Mouse (Mus musculus): Measurements from ENCODE around the gene Vwa5b2.

The Vwa5b2 gene

DNA sequence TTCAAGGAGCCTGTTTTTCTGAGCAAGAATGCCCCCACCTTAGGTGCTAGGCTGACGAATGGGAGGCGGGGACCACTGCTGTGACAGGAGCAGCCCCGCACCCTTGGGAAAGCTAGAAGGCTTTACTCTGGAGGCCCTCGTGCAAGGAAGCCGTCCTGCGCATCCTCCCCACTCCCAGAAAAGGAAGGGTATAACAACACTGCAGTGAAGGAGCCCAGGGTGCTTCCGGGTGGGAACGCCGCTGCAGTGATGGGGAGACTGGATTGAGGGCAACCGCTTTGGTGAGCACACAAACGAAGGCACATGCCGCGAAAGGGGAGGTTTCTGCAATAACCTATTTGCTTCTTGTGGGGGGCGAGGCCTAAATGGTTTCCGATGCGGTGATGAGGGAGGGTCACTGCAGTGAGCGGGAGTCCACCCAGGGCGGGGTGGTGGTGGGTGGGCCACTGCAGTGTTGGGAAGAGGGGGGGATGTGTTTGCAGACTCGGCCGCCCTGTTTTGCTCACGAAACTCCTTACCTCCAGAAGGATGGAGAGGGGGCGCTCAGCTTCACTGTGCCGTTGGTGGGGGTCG lies at the start of gene Vwa5b2:
Gene Vwa5b2, plus strand, starts transcription at position 106 of the 573 bp plus-strand sequence.
- in situ Hi-C loops (cut with MboI; ENCODE audit: low pct_unique_long_range_greater_than_20kb in 1 of 2, low sequenced_read_pairs in 2 of 2, unreplicated experiment in 1 of 2), result no loop called here

DNA sequence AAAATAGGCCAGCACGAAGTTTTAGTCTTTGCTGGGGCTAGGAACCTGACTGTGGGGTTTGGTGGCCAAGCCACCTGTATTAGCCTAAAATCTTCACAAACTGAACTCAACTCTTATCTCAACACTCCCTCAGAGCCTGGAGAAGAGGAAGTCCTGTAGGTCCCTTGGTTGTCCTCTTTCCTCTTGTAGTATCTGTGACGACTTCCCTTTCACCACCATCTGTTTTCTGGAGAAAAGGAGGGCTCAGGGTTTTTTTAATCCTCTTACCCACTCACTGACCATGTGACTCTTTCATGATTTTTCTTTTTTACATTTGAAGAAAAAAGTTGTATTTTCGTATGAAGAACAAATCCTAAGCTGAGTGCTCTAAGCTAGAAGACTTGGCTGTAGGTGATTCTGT lies 49.6 kb upstream of the Vwa5b2 start:
- in situ Hi-C loops (cut with MboI; ENCODE audit: low pct_unique_long_range_greater_than_20kb in 1 of 2, low sequenced_read_pairs in 2 of 2, unreplicated experiment in 1 of 2), result loop anchor here in 1 of 2 experiments (10.0 kb wide), 1 partner anchor 145 kb away; no protein-coding TSS in a partner anchor

DNA sequence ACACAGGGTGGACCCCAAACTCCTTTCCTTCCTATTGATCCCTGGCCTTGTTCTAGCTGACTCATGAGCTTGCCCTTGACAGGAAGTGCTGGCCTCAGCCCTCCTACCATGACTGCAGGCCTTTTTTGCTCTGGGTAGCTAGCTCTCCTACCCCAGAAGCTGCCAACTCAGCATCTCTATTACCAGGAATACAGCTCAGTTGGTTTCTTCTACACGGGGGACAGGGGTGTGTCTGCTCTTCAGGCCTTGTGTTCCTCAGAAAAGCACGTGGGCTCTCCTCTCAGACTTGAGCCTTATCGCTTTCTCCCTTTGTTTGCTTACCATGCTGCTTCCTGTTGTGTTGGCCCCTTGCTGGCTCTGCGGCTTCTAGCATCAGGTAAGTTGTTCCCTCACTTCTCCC lies 48.8 kb upstream of the Vwa5b2 start:
- in situ Hi-C loops (cut with MboI; ENCODE audit: low pct_unique_long_range_greater_than_20kb in 1 of 2, low sequenced_read_pairs in 2 of 2, unreplicated experiment in 1 of 2), result loop anchor here in 1 of 2 experiments (10.0 kb wide), 1 partner anchor 144 kb away; no protein-coding TSS in a partner anchor

DNA sequence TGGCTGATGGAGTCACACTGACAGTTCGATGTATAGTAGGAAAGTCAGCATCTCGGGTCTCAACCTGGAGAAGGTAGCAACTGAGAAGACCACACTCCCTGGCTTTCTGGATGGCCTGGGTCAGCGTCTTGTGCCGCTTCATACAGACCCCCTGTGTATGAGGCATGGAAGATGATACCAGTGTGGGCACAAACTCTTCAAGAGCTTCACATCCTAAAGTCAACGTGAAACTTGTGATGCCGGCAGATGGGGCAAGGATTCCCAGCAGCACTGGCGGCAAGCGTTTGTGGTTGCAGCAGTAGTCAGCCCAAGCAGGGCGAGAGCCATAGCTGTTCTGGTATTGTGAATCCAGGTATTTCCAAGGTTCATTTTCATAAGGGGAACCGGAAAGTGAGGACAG lies 43.6 kb upstream of the Vwa5b2 start:
- in situ Hi-C loops (cut with MboI; ENCODE audit: low pct_unique_long_range_greater_than_20kb in 1 of 2, low sequenced_read_pairs in 2 of 2, unreplicated experiment in 1 of 2), result loop anchor here in 1 of 2 experiments (10.0 kb wide), 1 partner anchor 139 kb away; no protein-coding TSS in a partner anchor

DNA sequence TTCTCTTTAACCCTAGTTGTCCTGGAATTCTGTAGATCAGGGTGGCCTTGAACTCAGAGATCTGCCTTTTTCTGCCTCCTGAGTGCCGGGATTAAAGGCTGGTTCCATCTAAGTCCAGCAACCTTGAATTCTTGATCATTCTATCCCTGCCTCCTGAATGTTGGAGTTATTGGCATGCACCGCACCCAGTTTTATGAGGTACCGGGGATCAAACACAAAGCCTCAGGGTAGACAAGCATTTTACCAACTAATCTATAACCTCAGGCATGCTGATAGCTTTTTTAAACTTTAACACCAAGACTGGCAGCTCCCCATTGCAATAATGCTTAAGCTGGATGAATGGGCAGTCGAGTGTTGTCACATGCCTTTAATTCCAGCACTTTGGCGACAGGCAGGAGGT lies 41.8 kb upstream of the Vwa5b2 start:
- in situ Hi-C loops (cut with MboI; ENCODE audit: low pct_unique_long_range_greater_than_20kb in 1 of 2, low sequenced_read_pairs in 2 of 2, unreplicated experiment in 1 of 2), result loop anchor here in 1 of 2 experiments (10.0 kb wide), 1 partner anchor 137 kb away; no protein-coding TSS in a partner anchor

DNA sequence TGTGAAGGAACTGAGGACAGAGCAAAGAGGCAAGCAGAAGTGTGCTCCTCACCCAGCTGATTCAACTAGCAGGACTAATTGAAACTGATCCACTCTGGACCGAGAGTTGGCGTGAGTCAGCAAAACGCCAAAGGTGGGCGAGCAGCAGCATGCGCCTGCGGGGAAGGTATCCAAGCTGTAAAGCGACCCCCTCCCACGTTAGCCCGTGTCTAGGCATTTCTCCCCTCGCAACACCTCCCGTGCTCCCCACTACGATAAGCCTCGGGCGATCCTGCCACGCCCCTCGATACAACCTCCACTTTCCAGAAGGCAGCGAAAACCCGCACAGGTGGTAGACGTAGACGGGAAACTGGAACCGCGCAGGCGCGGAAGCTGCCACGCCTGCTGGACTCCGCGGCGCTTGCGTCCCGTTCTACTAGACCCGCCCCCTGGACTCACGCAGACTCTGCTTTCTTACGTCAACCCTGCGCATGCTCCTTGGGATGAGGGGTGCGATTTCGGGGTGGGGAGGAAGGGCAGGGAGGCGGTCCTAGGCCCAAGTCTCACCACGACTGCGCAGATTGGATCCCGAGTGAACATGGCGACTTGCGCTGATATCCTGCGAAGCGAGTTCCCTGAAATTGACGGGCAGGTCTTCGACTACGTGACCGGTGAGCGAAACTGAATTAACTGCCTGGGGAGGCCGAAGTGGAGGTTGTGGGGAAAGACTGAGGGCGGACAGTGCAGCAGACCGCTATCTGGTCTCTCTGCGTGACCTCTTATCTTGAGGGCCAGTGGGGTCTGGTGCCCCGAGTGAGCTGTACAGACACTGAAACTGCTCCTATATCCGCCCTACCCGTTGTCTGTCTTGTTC lies 40.9 kb upstream of the Vwa5b2 start, which contains the start of gene Abcf3:
Gene Abcf3, plus strand, starts transcription at position 482 of the 853 bp plus-strand sequence.
- in situ Hi-C loops (cut with MboI; ENCODE audit: low pct_unique_long_range_greater_than_20kb in 1 of 2, low sequenced_read_pairs in 2 of 2, unreplicated experiment in 1 of 2), result loop anchor here in 1 of 2 experiments (10.0 kb wide), 1 partner anchor 136 kb away; no protein-coding TSS in a partner anchor

DNA sequence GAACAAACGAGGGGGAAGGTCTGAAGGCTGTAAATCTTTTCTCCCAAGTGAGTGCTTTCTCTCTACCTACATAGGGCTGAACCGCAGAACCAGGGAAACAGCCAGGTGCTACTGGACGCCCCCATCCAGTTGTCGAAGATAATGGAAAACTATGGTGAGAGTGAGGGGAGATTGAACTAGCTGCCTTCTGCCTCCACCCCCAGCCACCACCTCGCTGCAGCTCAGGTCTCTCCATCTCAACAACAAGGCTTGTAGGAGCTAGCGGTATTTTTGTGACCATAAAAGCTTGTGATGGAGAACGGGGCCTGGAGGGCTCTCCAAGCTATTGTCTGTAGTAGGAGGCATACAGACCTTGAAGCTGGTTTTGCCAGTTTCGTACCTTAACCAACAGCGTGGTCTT lies 40.1 kb upstream of the Vwa5b2 start:
- in situ Hi-C loops (cut with MboI; ENCODE audit: low pct_unique_long_range_greater_than_20kb in 1 of 2, low sequenced_read_pairs in 2 of 2, unreplicated experiment in 1 of 2), result loop anchor here in 1 of 2 experiments (10.0 kb wide), 1 partner anchor 136 kb away; no protein-coding TSS in a partner anchor

DNA sequence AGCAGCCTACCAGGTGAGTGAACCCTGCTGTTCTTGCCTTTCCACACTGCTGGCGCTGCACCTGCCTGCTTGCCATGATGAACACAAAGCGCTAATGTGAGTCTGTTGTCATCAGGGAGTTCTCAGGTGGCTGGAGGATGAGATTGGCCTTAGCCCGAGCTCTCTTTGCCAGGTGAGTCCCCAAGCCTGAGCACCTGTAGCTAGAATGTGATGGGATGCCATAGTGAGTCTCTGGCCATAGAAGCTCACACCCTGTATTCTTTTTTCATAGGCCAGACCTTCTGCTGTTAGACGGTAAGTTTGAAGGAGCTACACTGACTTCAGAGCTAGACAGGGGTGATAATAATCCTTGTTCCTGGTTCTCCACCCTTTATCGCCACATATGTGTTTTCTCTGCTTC lies 37.6 kb upstream of the Vwa5b2 start:
- in situ Hi-C loops (cut with MboI; ENCODE audit: low pct_unique_long_range_greater_than_20kb in 1 of 2, low sequenced_read_pairs in 2 of 2, unreplicated experiment in 1 of 2), result no loop called here

DNA sequence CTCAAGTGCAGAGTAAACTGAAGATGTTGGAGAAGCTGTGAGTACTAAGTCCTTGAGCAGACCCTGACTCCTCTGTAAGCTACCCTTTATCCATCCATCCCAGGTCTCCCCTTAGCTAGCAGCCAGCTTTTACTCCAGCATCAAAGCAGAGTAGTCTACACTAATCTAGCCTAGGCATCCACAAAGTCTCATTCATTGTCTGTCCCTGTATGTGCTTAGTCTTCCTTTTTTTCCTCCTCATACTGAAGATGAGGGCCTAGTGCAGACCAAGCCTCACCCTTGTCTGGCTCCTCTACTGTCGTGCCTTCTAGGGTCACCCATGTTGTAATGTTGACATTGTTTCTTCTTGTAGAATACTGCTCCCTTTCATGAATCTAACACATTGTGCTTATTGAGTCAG lies 36.7 kb upstream of the Vwa5b2 start:
- in situ Hi-C loops (cut with MboI; ENCODE audit: low pct_unique_long_range_greater_than_20kb in 1 of 2, low sequenced_read_pairs in 2 of 2, unreplicated experiment in 1 of 2), result no loop called here

DNA sequence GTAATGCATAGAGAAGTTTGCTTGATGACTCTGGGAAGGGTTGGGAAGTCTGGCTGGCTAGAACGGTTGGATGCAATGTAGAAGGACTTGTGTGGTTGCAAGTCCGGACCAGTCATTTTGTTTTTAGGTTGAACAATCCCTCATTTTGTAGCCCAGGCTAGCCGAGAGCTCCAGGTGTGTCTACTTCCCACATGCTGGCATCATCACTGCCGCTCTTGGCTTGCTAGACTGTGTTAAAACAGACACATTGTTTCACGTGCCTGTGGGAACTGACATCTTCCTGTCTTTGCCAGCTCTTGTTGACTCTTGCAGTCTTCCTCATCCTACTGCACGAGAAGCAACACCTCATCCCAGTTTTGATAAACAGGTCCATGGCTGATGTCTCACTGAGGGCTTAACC lies 34.3 kb upstream of the Vwa5b2 start:
- in situ Hi-C loops (cut with MboI; ENCODE audit: low pct_unique_long_range_greater_than_20kb in 1 of 2, low sequenced_read_pairs in 2 of 2, unreplicated experiment in 1 of 2), result no loop called here

DNA sequence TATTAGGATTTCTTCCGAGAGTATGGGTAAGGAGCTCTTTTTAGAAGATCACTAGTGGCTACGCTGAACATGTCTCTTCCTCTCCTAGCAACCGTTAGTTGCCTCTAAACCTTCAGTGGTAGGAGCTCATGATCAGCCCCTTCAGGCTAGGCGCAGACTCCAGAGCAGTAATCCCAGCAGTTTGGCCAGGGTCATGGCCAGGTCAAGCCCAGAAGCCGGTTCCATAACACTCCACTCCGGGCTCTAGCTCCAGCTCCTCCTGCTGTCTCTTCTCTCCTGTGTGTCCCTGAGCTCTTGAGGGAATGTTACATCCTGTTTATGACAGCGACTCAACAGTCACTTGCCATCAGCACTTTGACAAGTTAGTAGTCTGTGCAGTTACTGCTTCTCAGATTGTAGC lies 31.9 kb upstream of the Vwa5b2 start:
- in situ Hi-C loops (cut with MboI; ENCODE audit: low pct_unique_long_range_greater_than_20kb in 1 of 2, low sequenced_read_pairs in 2 of 2, unreplicated experiment in 1 of 2), result no loop called here

DNA sequence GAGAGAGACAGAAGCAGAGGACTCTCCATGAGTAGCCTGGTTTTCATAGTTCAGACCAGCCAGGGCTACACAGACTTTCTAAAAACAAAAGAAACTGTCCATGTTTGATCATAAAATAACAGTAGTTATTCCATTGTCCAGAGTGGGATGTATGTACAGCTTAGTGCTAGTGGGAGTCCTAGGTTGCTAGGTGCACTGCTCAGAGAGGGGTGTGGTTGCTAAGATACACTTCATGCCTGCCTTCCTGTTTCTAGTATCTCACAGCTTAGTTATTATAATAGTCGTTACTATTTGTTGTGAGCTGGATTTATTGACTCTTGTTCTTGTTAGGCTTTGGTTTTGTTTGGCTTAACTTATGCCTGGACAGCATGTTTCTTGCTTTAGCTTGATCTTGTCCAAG lies 24.2 kb upstream of the Vwa5b2 start:
- in situ Hi-C loops (cut with MboI; ENCODE audit: low pct_unique_long_range_greater_than_20kb in 1 of 2, low sequenced_read_pairs in 2 of 2, unreplicated experiment in 1 of 2), result no loop called here

DNA sequence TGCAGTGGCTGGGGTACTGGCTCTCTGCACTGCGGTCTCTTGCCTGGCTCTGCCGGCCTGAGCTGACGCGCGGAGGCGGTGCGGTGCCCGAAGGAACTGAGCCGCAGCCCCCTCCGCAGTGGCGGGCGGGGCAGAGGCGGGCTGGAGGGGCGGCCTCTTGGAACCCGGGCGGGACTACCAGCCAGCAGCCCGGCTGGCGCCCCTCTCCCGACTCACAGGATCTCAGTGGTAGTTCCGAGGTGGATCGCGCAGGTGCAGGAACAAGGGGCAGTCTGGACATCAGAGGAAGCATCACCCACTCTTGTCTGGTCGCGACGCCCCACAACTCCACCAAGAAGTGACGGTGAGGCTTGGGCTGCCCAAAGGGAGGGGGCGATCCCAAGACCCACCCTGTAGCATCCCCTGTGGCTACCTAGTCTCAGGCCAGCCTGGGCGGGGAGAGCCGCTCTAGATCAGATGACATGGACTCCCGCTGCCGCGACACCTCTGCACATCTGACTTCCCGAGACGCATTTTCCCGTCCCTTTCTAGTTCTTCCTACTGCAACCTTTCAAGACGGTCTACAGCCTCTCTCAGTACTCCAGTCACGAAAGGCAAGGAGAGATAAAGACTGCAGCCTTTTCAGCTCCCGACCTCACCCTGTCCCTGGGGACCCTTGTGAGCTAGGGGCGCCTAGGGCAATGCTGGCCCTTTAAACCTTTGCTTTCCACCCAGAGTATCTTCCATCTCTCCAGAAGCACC lies 838 bp downstream of the Vwa5b2 start:
- in situ Hi-C loops (cut with MboI; ENCODE audit: low pct_unique_long_range_greater_than_20kb in 1 of 2, low sequenced_read_pairs in 2 of 2, unreplicated experiment in 1 of 2), result no loop called here

DNA sequence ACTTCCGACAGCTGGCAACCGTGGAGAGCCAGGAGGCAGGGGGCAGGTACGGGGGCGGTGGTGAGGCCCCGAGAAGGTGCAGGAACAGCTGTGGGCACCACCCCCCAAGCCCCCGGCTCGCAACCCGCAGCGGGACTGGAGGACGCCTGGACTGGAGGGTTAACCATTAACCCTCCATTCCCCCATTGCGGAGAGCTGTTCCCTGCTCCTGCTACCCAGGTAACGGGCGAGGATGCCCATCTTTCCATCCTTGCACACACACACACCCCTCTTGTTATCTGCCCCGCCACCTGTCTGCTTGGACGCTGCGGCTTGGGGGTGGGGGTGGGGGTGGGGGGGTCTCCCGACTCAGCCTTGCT lies 1.4 kb downstream of the Vwa5b2 start:
- in situ Hi-C loops (cut with MboI; ENCODE audit: low pct_unique_long_range_greater_than_20kb in 1 of 2, low sequenced_read_pairs in 2 of 2, unreplicated experiment in 1 of 2), result no loop called here

DNA sequence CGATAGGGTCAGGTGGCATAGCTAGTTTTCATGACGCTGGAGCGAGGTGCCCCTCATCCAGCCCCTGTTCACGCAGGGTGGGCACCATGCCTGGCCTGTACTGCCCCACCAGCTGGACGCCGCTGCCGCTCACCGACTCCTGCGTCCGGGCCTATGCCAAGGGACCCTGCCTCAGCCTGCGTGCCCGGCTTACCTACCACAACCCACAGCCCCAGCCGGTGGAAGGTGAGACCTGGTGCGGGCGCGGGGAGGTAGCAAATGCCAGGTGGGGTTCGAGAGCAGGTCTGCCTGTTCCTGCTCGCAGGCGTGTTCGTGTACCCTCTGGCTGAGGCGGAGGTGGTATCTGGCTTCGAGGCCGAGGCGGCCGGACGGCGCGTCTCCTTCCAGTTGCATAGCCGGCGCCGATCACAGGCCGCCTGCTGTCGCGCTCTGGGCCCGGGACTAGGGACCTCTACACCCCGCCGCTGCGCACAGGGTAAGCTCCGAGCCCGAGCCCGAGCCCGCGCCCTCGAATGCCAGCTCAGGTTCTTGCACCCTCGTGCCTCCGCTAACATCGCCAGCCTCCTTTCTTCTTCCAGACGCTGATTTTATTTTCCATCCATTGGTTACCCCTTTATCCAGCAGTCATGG lies 1.9 kb downstream of the Vwa5b2 start:
- in situ Hi-C loops (cut with MboI; ENCODE audit: low pct_unique_long_range_greater_than_20kb in 1 of 2, low sequenced_read_pairs in 2 of 2, unreplicated experiment in 1 of 2), result no loop called here

DNA sequence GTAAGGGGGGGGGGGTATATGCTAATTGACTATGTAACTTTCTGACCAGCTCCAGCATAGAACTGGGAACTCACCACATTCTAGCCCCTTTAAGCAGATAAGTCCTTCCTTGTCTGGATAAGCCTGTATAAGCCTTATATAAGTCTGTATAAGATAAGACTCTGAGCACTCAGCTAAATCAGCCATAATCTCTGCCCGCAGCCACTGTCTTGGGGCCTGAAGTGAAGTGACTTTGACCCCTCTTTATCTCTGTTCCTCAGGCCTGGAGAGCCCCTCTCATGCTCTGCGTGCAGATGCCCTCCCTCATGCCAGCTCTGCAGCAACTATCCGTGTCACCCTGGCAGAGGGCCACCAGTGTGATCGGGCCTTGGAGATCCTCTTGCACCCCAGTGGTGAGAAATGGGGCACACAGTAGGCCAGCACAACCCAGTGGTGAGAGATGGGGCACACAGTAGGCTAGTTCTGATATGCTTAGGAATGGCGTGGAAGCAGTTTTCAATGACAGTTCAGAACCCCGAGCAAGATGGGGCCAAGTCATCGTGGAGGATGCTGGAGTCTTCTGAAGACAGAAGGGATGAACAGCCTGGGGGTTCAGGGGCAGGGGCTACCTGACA lies 5.9 kb downstream of the Vwa5b2 start:
- in situ Hi-C loops (cut with MboI; ENCODE audit: low pct_unique_long_range_greater_than_20kb in 1 of 2, low sequenced_read_pairs in 2 of 2, unreplicated experiment in 1 of 2), result no loop called here

DNA sequence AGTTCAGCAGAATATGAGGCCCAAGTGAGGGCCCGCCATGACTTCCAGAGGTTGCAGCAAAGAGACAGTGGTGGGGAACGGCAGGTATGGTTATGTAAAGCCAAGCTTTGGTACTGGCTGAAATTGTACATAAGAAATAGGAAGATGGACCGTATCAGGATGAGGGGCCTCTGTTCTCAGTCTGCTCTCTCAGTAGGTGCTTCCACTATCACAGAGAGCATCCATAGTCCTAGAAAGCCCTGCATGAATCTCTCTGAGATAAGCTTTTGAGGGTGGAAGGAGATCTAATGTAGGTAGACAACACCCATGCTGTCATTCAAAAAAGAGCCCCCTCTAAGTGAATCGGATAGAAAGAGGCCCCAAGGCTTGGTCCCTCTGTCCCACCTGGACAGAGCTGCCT lies 6.5 kb downstream of the Vwa5b2 start:
- in situ Hi-C loops (cut with MboI; ENCODE audit: low pct_unique_long_range_greater_than_20kb in 1 of 2, low sequenced_read_pairs in 2 of 2, unreplicated experiment in 1 of 2), result no loop called here

Data from mouse embryonic stem cell (cell line).